In genomic region chr16:52243421-52243973, GRCm38 (mm10) we compare ENCODE assay signal across 12 mouse cellular contexts.
DNase-seq lines count a peak whose midpoint lies in the region; ATAC-seq and TF ChIP-seq lines count a peak whose summit lies in the region.
"Had no signal": no experiment of that assay in that cellular context is flagged by ENCODE, and none has a peak within 500 bp of the region (broad histone marks: within the 10 kb centered on the region; RNA-seq: fewer than 3 reads in every experiment).

No protein-coding gene starts in this region.

- no peaks in the 10 kb centered on the region for H3K79me2 ChIP-seq in CH12.LX (replicated peaks; ENCODE audit: control insufficient read depth, extremely low read depth, insufficient read depth, poor library complexity, severe bottlenecking)

- no peak overlapping the region for H3K27ac ChIP-seq in kidney, postnatal 0 days
- no peak overlapping the region for H3K27ac ChIP-seq in CH12.LX (ENCODE audit: insufficient read depth, low read depth)
- H3K27ac ChIP-seq in limb, embryonic 11.5 days (replicated peaks; ENCODE audit: low read depth, low read length): no peak overlapping the region

- H3K27me3 ChIP-seq in kidney, postnatal 0 days (ENCODE audit: insufficient read depth, low read length): no peaks in the 10 kb centered on the region
- no peaks in the 10 kb centered on the region for H3K27me3 ChIP-seq in CH12.LX (replicated peaks)
- H3K27me3 ChIP-seq in limb, embryonic 11.5 days (ENCODE audit: control insufficient read depth, insufficient read depth, low read length): no peaks in the 10 kb centered on the region

- 81% methylated on average over 4 of the region's 4 CpGs for WGBS in kidney, postnatal 0 days
- 83% methylated on average over 4 of the region's 4 CpGs for WGBS in limb, embryonic 11.5 days

- 0 out of 2 replicates have a peak, but pooled peaks cover 1% of the 10 kb centered on the region for H3K36me3 ChIP-seq in kidney, postnatal 0 days (ENCODE audit: insufficient read depth, low read length)
- peaks cover 0 to 1% of the 10 kb centered on the region in 2 experiments for H3K36me3 ChIP-seq in CH12.LX (replicated peaks in 1 of 2; ENCODE audit: control insufficient read depth in 1 of 2, insufficient read depth in 1 of 2, low read length in 1 of 2)
- no peaks in the 10 kb centered on the region for H3K36me3 ChIP-seq in limb, embryonic 11.5 days (ENCODE audit: control insufficient read depth, insufficient read depth, low read length)

- in situ Hi-C loops in CH12.LX (cut with MboI; ENCODE audit: low pct_ligation_motif_present, low pct_unique_long_range_greater_than_20kb, low sequenced_read_pairs): no loop called here

- no peaks in the 10 kb centered on the region for H3K4me1 ChIP-seq in kidney, postnatal 0 days (replicated peaks; ENCODE audit: insufficient read depth, low read length)
- H3K4me1 ChIP-seq in CH12.LX (ENCODE audit: control insufficient read depth in 1 of 2, insufficient read depth in 2 of 2): no peaks in the 10 kb centered on the region
- no peaks in the 10 kb centered on the region for H3K4me1 ChIP-seq in limb, embryonic 11.5 days (ENCODE audit: control insufficient read depth, insufficient read depth, low read length)

- peak; percentile 57 for TF ChIP-seq CTCF in kidney, postnatal 0 days (IDR thresholded peaks at IDR 0.05; ENCODE audit: low read depth)
- TF ChIP-seq CTCF in CH12.LX (conservative IDR thresholded peaks at IDR 0.05 in 1 of 2, IDR thresholded peaks at IDR 0.05 in 1 of 2; ENCODE audit: low read depth in 2 of 2, low read length in 2 of 2): peak in 1 of 2 experiments; percentile 48; a peak in 2 of 4 replicates

- H3K9me3 ChIP-seq in kidney, postnatal 0 days (replicated peaks; ENCODE audit: low read length): no peaks in the 10 kb centered on the region
- H3K9me3 ChIP-seq in CH12.LX (replicated peaks; ENCODE audit: low read length): no peaks in the 10 kb centered on the region
- no peaks in the 10 kb centered on the region for H3K9me3 ChIP-seq in limb, embryonic 11.5 days (ENCODE audit: control insufficient read depth, low read length)

- peak; percentile 71 for DNase-seq in heart, adult 11 months
- no peak for DNase-seq in heart, adult 9 months (ENCODE audit: low spot score in 2 of 2)
- no peak for DNase-seq in kidney, postnatal 0 days (ENCODE audit: low spot score)
- DNase-seq in kidney, postnatal 14 days: no peak
- DNase-seq in CH12.LX (ENCODE audit: extremely low read depth) (no peak), MN1 (ENCODE audit: low spot score) (no peak)
- peak; percentile 40 for DNase-seq in limb, embryonic 11.5 days (ENCODE audit: low spot score)
- no peak for DNase-seq in frontal cortex, postnatal 25 days (ENCODE audit: low spot score in 2 of 2)
- DNase-seq: cerebellum, adult 8-10 months; gastrocnemius, postnatal 36 days; lung, postnatal 14 days had no signal

- TF ChIP-seq POLR2A in CH12.LX (IDR thresholded peaks at IDR 0.05; ENCODE audit: low read depth, low read length): no peak

- TF ChIP-seq RAD21 in CH12.LX (IDR thresholded peaks at IDR 0.05; ENCODE audit: low read depth, low read length): peak; percentile 58

- no peak overlapping the region for H3K4me2 ChIP-seq in kidney, postnatal 0 days (ENCODE audit: low read length)
- H3K4me2 ChIP-seq in CH12.LX (ENCODE audit: insufficient read depth, low read depth, poor library complexity, severe bottlenecking): no peak overlapping the region
- H3K4me2 ChIP-seq in limb, embryonic 11.5 days (ENCODE audit: low read depth, severe bottlenecking): no peak overlapping the region

- H3K4me3 ChIP-seq in kidney, postnatal 0 days (replicated peaks; ENCODE audit: low read depth, low read length): no peak overlapping the region
- no peak overlapping the region for H3K4me3 ChIP-seq in CH12.LX (replicated peaks in 1 of 3; ENCODE audit: low read depth in 2 of 3, low read length in 2 of 3, poor library complexity in 1 of 3)
- H3K4me3 ChIP-seq in limb, embryonic 11.5 days (ENCODE audit: low read depth, low read length): no peak overlapping the region
- H3K4me3 ChIP-seq: erythroblast, embryonic 14.5 days had no signal

- ATAC-seq in kidney, postnatal 0 days (replicated peaks; ENCODE audit: low FRiP score, low read depth): no peak; the same call in 1 of the 2 replicates
- ATAC-seq in limb, embryonic 11.5 days (ENCODE audit: insufficient number of reproducible peaks, low FRiP score, low TSS enrichment, low read depth): peak; percentile 45; the same call in 1 of the 2 replicates

- no peak for TF ChIP-seq EP300 in CH12.LX (IDR thresholded peaks at IDR 0.05; ENCODE audit: low read length)

- dilution Hi-C loops in CH12.LX (cut with MboI; ENCODE audit: extremely low pct_ligation_motif_present, extremely low pct_unique_long_range_greater_than_20kb, low sequenced_read_pairs): no loop called here

- no peak overlapping the region for H3K9ac ChIP-seq in kidney, postnatal 0 days (ENCODE audit: low read depth, low read length)
- no peak overlapping the region for H3K9ac ChIP-seq in CH12.LX (ENCODE audit: insufficient read depth, low read depth)
- H3K9ac ChIP-seq in limb, embryonic 11.5 days (ENCODE audit: low read length): no peak overlapping the region

TF ChIP-seq in CH12.LX, 34 proteins besides CTCF, POLR2A, EP300 and RAD21:
- TF ChIP-seq SMC3 (IDR thresholded peaks at IDR 0.05; ENCODE audit: low read depth, low read length) (peak; percentile 48), MAX (IDR thresholded peaks at IDR 0.05; ENCODE audit: low read length) (no peak)

Comparison
In these comparisons a context has a peak if more than half of its experiments do, and no peak if none do; other contexts are left out.
1. DNase-seq: peak in heart, adult 11 months (single experiment) and limb, embryonic 11.5 days (single experiment); none in heart, adult 9 months (0 of 2), kidney, postnatal 0 days (single experiment), kidney, postnatal 14 days (single experiment), CH12.LX (single experiment), frontal cortex, postnatal 25 days (0 of 2) and MN1 (single experiment).